Mouse (Mus musculus) megakaryocyte, embryonic 14.5 days (primary cell): ENCODE measurements around the gene Arhgef19.

Source experiments
- FLI1 ChIP-seq: IDR thresholded peaks from 2 replicates; pipeline ENCODE4 v1.6.1; 2012; ENCODE audit warnings: low read length, inconsistent platforms, mixed read lengths
- GATA1 ChIP-seq: IDR thresholded peaks from 3 replicates; pipeline ENCODE4 v1.6.1; 2012; ENCODE audit warnings: mixed read lengths, low read length, inconsistent platforms, borderline replicate concordance

GRCm38 (mm10) chr4:141269080-141269479, 29.8 kb downstream of the Arhgef19 start:
- no peak for TF ChIP-seq GATA1
- TF ChIP-seq FLI1 = no peak
